Mouse (Mus musculus) heart, embryonic 12.5 days (tissue): Measurements from ENCODE around the gene Dhx32. TPM values are rescaled to one million over a fixed set of nuclear protein-coding genes. Genes with fewer than 3 reads are reported as not detected.

ENCODE experiments used
- ATAC-seq: fragments of 200-750 bp; cut with Nextera tagmentation; 2 replicates; pipeline ENCODE4 v1.8.0; 2017; ENCODE audit warnings: moderate TSS enrichment, moderate library complexity; ENCODE audit not compliant: insufficient number of reproducible peaks, low FRiP score
- H3K27ac ChIP-seq: fragments of 300-500 bp; sonication (generic); 2 replicates; pipeline ENCODE4 v1.5.1; 2016; ENCODE audit warnings: mild to moderate bottlenecking, moderate library complexity; ENCODE audit not compliant: poor library complexity, severe bottlenecking
- H3K27me3 ChIP-seq: fragments of 300-500 bp; sonication (generic); replicated peaks from 2 replicates; pipeline ENCODE4 v1.6.1; 2016; ENCODE audit warnings: mild to moderate bottlenecking, moderate library complexity
- H3K36me3 ChIP-seq: fragments of 300-500 bp; sonication (generic); 2 replicates; pipeline ENCODE4 v1.6.1; 2016; ENCODE audit warnings: mild to moderate bottlenecking, moderate library complexity
- H3K4me1 ChIP-seq: fragments of 300-500 bp; sonication (generic); replicated peaks from 2 replicates; pipeline ENCODE4 v1.6.1; 2016; ENCODE audit warnings: mild to moderate bottlenecking
- H3K4me2 ChIP-seq: fragments of 300-500 bp; sonication (generic); 2 replicates; pipeline ENCODE4 v1.6.1; 2016; ENCODE audit warnings: mild to moderate bottlenecking, moderate library complexity
- H3K4me3 ChIP-seq: fragments of 300-500 bp; sonication (generic); 2 replicates; pipeline ENCODE4 v1.5.1; 2016; ENCODE audit warnings: mild to moderate bottlenecking
- H3K9ac ChIP-seq: fragments of 300-500 bp; sonication (generic); 2 replicates; pipeline ENCODE4 v1.6.1; 2016; ENCODE audit warnings: mild to moderate bottlenecking, moderate library complexity
- H3K9me3 ChIP-seq: fragments of 300-500 bp; sonication (generic); replicated peaks from 2 replicates; pipeline ENCODE4 v1.6.1; 2016; ENCODE audit warnings: mild to moderate bottlenecking, moderate library complexity
- WGBS: fragments of 180-500 bp; shearing (Covaris S2); methylation state at CpG from one replicate; pipeline ENCODE4 v1.1.7; 2016; 5-methylcytosine and 5-hydroxymethylcytosine counted together
- polyA plus RNA-seq: library from polyadenylated mRNA; unstranded; fragments of >200 nt; fragmentation: Nextera tagmentation; extraction: Ambion mirVana; gene quantifications from 2 replicates; pipeline ENCODE4 v1.2.1, GENCODE M21; 2016

The Dhx32 gene
- polyA plus RNA-seq, 1 experiment from 2014 or later, result 30.5 TPM

GRCm38 (mm10) chr7:133750666-133751065, 31.9 kb downstream of the Dhx32 start:
- no peak overlapping the region for H3K4me2 ChIP-seq
- H3K9me3 ChIP-seq, result 0 out of 2 replicates have a peak, but pooled peaks cover 2% of the 10 kb centered on the region
- H3K4me3 ChIP-seq, result no peak overlapping the region
- peaks cover 59% of the 10 kb centered on the region for H3K4me1 ChIP-seq
- peaks cover 5% of the 10 kb centered on the region for H3K36me3 ChIP-seq
- 51% methylated on average over 5 of the region's 5 CpGs for WGBS
- no peaks in the 10 kb centered on the region for H3K27me3 ChIP-seq
- peak overlapping the region; percentile 77 for H3K27ac ChIP-seq
- no peak; the same call in 1 of the 2 replicates for ATAC-seq
- 0 out of 2 replicates have a peak overlapping the region, but pooled peaks have one; percentile 4 for H3K9ac ChIP-seq

- ATAC-seq, result no peak
- Histone ChIP-seq H3K36me3 (no peaks in the 10 kb centered on the region), H3K4me3 (no peak overlapping the region), H3K4me1 (peaks cover 62% of the 10 kb centered on the region), H3K9ac (no peak overlapping the region), H3K27me3 (no peaks in the 10 kb centered on the region), H3K4me2 (no peak overlapping the region), H3K27ac (0 out of 2 replicates have a peak overlapping the region, but pooled peaks have one; percentile 35), H3K9me3 (0 out of 2 replicates have a peak, but pooled peaks cover 2% of the 10 kb centered on the region)
- WGBS, result 75% methylated on average over 14 of the region's 14 CpGs
Measured at GRCm38 (mm10) chr7:133748753-133749152, 33.8 kb downstream of the Dhx32 start.

- H3K9ac ChIP-seq, result peak overlapping the region; percentile 17; the same call in 1 of the 2 replicates
- H3K4me2 ChIP-seq, result no peak overlapping the region
- no peak overlapping the region for H3K4me3 ChIP-seq
- H3K27me3 ChIP-seq, result no peaks in the 10 kb centered on the region
- H3K9me3 ChIP-seq, result 0 out of 2 replicates have a peak, but pooled peaks cover 2% of the 10 kb centered on the region
- H3K27ac ChIP-seq, result peak overlapping the region; percentile 73
- H3K4me1 ChIP-seq, result peaks cover 68% of the 10 kb centered on the region
- 0 out of 2 replicates have a peak, but pooled peaks have one; percentile 26 for ATAC-seq
- 53% methylated on average over 8 of the region's 8 CpGs for WGBS
- peaks cover 2% of the 10 kb centered on the region; the same call in 1 of the 2 replicates for H3K36me3 ChIP-seq
Measured at GRCm38 (mm10) chr7:133747372-133747771, 35.2 kb downstream of the Dhx32 start.

DNA sequence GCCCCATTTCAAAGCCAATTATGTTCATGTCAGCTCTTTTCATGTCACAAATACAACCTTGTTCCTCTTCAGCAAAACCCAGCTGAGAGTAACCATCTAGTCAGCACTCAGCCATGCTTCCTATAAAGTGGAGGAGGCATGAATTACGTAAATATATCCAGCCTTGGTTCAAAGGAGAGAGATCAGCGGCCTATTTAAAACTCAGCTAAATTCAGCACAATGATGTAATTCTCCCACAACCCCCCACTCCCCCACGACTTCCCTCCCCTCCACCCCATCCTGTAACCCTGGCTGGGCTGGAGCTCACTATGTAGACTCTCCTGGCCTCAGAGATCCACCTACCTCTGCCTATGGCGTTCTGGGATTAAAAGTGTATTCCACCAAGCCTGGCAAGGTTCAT, 37.8 kb downstream of the Dhx32 start:
- WGBS, result 17% methylated on average over 4 of the region's 4 CpGs
- ATAC-seq, result peak; percentile 76
- no peaks in the 10 kb centered on the region for H3K27me3 ChIP-seq
- peaks cover 56% of the 10 kb centered on the region for H3K4me1 ChIP-seq
- H3K9ac ChIP-seq, result no peak overlapping the region
- 0 out of 2 replicates have a peak overlapping the region, but pooled peaks have one; percentile 18 for H3K4me2 ChIP-seq
- H3K27ac ChIP-seq, result peak overlapping the region; percentile 90
- no peaks in the 10 kb centered on the region for H3K9me3 ChIP-seq
- H3K4me3 ChIP-seq, result no peak overlapping the region
- peaks cover 23% of the 10 kb centered on the region for H3K36me3 ChIP-seq

- Histone ChIP-seq H3K9ac (no peak overlapping the region), H3K9me3 (no peaks in the 10 kb centered on the region), H3K36me3 (peaks cover 23% of the 10 kb centered on the region), H3K4me2 (no peak overlapping the region), H3K27ac (peak overlapping the region; percentile 90), H3K27me3 (no peaks in the 10 kb centered on the region), H3K4me1 (peaks cover 54% of the 10 kb centered on the region), H3K4me3 (no peak overlapping the region)
- 52% methylated on average over 1 of the region's 1 CpGs for WGBS
- no peak for ATAC-seq
Measured at GRCm38 (mm10) chr7:133744209-133744608, 38.3 kb downstream of the Dhx32 start.

GRCm38 (mm10) chr7:133743611-133744010, 38.9 kb downstream of the Dhx32 start:
- Histone ChIP-seq H3K4me3 (no peak overlapping the region), H3K36me3 (peaks cover 25% of the 10 kb centered on the region), H3K4me1 (peaks cover 49% of the 10 kb centered on the region), H3K9ac (peak overlapping the region; percentile 33; the same call in 1 of the 2 replicates), H3K4me2 (no peak overlapping the region), H3K27me3 (no peaks in the 10 kb centered on the region), H3K27ac (peak overlapping the region; percentile 90), H3K9me3 (no peaks in the 10 kb centered on the region)
- 30% methylated on average over 4 of the region's 4 CpGs for WGBS
- no peak for ATAC-seq

DNA sequence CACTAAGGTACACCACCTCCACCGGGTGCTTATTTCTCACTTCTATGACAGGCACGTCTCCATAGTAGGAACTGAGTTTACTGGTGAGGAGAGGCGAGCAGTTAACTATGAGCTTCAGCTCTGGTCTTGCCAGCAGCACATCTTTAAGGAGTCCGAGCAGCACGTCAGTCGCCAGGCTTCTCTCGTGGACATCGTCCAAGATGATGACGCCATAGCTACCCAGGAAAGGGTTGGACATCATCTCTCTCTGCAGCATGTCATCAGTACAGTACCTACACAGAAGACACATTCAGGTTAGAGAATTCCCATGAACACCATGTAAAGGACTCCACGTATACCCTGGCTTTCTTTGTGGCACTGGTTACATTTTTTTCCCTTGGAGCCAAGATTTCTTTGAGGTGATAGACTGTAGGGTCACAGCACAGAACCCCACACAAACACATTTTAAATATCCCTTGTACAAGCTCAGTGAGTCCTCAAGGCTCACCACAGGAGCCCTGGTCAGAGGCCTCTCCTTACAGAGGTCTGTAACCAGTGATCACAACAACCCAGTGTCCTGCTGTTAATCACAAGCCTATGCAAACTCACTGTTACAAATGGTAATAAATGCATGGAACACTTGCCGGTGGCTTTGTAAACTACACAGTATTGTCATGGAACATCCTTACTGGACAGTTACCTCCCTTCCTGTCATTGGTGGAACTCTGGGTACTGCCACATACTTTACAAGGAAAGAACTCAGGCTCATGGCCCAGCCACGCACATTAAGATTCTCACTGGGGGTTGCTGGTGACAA, 39.8 kb downstream of the Dhx32 start:
- Histone ChIP-seq H3K4me2 (no peak overlapping the region), H3K27ac (no peak overlapping the region), H3K36me3 (peaks cover 25% of the 10 kb centered on the region), H3K4me3 (no peak overlapping the region), H3K4me1 (peaks cover 41% of the 10 kb centered on the region), H3K9ac (no peak overlapping the region), H3K9me3 (no peaks in the 10 kb centered on the region), H3K27me3 (no peaks in the 10 kb centered on the region)
- 89% methylated on average over 12 of the region's 12 CpGs for WGBS
- ATAC-seq, result no peak

DNA sequence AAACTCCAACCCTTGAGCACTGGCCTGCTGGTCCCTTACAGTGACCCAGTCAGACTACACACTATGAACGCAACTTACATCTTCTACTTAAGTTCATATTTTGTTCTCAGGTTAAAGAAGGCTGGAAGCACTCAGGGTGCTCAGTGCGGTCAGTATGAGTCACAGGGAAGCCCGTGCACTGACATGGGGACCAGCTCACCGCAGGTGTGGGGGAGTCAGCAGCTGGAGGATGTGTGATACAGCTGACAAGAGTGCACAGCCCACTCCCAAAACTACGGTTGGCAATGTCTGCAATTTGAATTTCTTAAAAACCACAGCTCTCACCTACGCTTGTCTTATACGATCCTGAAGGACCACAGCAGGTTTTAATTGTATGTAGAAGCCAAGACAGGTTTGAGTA, 42.0 kb downstream of the Dhx32 start:
- Histone ChIP-seq H3K36me3 (peaks cover 29% of the 10 kb centered on the region), H3K9me3 (no peaks in the 10 kb centered on the region), H3K27ac (no peak overlapping the region), H3K4me2 (no peak overlapping the region), H3K4me1 (peaks cover 28% of the 10 kb centered on the region), H3K9ac (no peak overlapping the region), H3K27me3 (no peaks in the 10 kb centered on the region), H3K4me3 (no peak overlapping the region)
- 78% methylated on average over 7 of the region's 7 CpGs for WGBS
- no peak for ATAC-seq

DNA sequence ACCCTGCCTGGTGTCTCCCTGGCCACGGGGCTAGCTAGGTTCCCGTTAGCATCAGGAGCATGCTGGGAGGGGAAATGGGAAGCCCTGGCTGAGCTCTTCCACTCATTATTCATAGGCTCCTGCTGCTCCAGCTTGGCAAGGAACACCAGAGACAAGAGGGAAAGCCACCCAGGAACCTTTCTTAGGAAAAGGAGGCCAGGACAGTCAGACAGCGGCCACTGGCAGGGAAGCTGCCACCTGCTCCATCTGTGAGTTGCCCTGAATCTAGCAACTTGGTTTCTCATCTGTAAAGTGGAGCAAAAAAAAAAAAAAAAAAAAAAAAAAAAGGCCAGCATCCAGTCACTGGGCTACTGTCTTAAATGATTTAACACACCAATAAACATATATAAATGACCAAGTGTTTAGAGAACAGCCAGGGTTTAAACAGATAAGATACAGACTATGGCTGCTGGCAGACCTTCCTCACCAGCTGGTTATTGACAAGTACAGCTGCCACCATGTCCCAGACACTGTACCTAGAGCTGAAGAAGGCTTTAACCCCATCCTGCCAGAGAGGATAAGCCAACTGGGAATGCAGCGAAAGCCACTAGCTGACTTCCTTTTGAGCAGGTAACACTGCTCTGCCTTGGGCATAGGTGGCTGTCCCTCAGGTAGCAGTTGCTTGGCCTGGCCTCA, 50.4 kb downstream of the Dhx32 start:
- Histone ChIP-seq H3K4me1 (peaks cover 38% of the 10 kb centered on the region), H3K4me3 (no peak overlapping the region), H3K9ac (no peak overlapping the region), H3K27me3 (no peaks in the 10 kb centered on the region), H3K27ac (peak overlapping the region; percentile 83), H3K4me2 (no peak overlapping the region), H3K9me3 (no peaks in the 10 kb centered on the region), H3K36me3 (peaks cover 23% of the 10 kb centered on the region)
- no peak for ATAC-seq
- WGBS, result 46% methylated on average over 4 of the region's 4 CpGs

DNA sequence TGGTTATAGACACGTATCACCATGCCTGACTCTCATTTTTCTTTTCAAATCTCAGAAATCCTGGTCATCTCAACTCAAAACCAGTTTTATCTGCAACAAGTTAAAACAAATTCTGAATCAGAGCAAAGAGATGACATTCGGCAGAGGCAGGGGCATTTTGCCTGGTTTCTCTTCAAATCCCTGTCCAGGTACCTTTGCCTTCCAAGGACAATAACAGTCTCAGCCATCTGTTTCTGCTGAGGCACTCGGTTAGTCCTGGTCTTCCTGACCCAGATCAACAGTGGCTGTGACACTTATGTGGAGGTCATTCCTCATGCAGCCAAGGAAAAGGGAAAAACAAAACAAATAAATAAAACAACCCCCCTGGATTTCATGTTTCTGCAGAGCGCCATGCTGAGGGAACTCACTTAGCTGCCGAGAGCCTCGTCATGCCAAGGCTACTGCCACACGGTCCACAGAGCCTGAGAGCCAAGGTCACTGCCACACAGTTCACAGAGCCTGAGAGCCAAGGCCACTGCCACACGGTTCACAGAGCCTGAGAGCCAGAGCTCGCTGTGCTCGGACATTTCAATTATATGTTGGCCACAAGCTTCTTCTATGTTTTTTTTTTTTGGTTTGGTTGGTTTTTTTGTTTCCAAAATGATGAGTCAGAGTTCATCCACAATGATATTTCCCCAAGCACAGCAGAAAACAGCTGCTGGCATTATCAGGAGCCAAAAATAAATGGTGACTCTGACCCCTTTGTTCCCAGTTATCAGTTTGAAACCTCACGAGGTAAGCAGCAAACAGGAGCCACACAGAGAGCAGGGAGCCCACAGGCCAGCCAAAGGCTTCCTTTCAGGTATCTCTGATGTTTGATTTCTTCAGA, 52.0 kb downstream of the Dhx32 start:
- 53% methylated on average over 11 of the region's 11 CpGs for WGBS
- no peak for ATAC-seq
- H3K27ac ChIP-seq, result peak overlapping the region; percentile 83
- H3K9ac ChIP-seq, result 0 out of 2 replicates have a peak overlapping the region, but pooled peaks have one; percentile 1
- no peak overlapping the region for H3K4me3 ChIP-seq
- H3K4me1 ChIP-seq, result peaks cover 51% of the 10 kb centered on the region
- peaks cover 20% of the 10 kb centered on the region for H3K36me3 ChIP-seq
- H3K9me3 ChIP-seq, result no peaks in the 10 kb centered on the region
- H3K4me2 ChIP-seq, result no peak overlapping the region
- H3K27me3 ChIP-seq, result no peaks in the 10 kb centered on the region
